Mouse (Mus musculus) spleen, adult 12 weeks (tissue): ENCODE data around the gene Jdp2.

Experiments used
- DNase-seq: peaks from one replicate; pipeline ENCODE4 v3.0.0; 2022; ENCODE audit warnings: low spot score

Gene Jdp2

DNA sequence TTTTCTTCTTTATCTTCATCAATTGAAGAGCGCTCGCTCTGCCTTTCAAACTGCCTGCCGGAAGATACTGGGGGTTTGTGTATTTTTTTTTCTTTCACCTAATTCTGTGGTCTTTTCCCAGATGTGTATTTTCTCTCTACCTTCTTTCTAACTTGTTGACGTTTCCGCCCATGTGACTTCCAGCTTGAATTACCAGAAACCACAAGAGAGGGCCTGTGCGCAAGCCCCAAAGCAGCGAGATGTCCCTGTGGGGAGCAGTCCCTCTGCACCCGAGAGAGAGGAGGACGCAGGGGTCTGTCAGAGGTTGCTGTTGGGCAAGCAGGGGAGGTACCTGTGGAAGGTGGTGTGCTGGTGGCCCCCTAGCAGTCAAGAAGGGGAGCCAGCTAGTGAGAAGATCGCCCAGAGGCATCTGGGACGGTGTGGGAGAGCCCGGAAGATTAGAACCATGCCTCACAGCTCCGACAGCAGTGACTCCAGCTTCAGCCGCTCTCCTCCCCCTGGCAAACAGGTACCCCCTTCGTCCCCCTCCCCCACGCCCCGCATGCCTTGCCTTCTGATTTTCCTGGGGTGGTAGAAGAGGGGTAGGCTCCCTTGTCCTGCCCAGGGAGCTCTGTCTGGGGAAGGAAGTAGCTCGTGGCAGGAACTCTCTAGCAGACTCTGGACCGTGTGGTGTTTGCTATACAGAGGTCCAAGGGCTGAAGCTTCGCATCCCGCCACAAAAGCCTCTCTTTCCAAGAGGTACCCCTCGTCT is 87.8 kb downstream of the Jdp2 start, which contains the start of gene Batf:
Gene Batf (plus strand): TSS at position 204 of the 751 bp plus-strand sequence.
- peak; percentile 28 for DNase-seq

GRCm38 (mm10) chr12:85687217-85687533 is 88.3 kb downstream of the Jdp2 start:
- DNase-seq, result no peak

DNA sequence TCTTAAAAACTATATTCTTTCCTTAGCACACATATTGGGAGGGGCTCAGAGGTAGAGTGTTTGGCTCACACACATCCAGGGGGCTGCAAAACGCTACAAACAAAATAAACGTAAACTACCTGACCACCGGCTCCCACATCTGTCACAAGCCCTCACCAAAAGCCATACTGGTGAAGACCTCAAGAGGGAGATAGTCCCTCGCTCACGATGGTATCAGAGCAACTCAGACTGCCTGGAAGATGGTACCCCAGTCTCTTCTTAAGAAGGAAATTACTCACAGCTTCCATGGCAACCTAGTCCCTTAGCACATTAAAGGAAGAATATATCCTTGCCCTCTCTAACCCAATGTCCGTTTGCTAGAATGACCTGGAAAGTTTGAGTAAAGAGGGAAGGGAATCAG is 89.0 kb downstream of the Jdp2 start:
- DNase-seq, result no peak
